ENCODE assay signal across 8 mouse cellular contexts in genomic region chr1:172501371-172502144, GRCm38 (mm10). TPM values are rescaled to one million over a fixed set of nuclear protein-coding genes. Genes with fewer than 3 reads are reported as not detected.
DNase-seq lines count a peak whose midpoint lies in the region; ATAC-seq and TF ChIP-seq lines count a peak whose summit lies in the region.

No protein-coding gene starts in this region.

- no peak for TF ChIP-seq POLR2A in CH12.LX (IDR thresholded peaks at IDR 0.05; ENCODE audit: low read depth, low read length)

- peaks cover 23 to 65% of the 10 kb centered on the region in 2 experiments for H3K36me3 ChIP-seq in CH12.LX (replicated peaks in 1 of 2; ENCODE audit: control insufficient read depth in 1 of 2, insufficient read depth in 1 of 2, low read length in 1 of 2)
- peaks cover 19% of the 10 kb centered on the region for H3K36me3 ChIP-seq in liver, embryonic 15.5 days (replicated peaks)

- TF ChIP-seq EP300 in CH12.LX (IDR thresholded peaks at IDR 0.05; ENCODE audit: low read length), result no peak

- DNase-seq in CH12.LX (ENCODE audit: extremely low read depth), result peak; percentile 76
- DNase-seq in adrenal gland, postnatal 36 days, result peak; percentile 63 to 71
- peak; percentile 84 for DNase-seq in gastrocnemius, postnatal 25 days
- DNase-seq in natural killer cell, adult 2 months (ENCODE audit: low spot score in 2 of 2), result peak; percentile 81 to 84
- DNase-seq in thymus, postnatal 4 days, result peak; percentile 76
- no peak for DNase-seq in frontal cortex, postnatal 10 days (ENCODE audit: low spot score in 2 of 2)

- TF ChIP-seq CTCF in CH12.LX (conservative IDR thresholded peaks at IDR 0.05 in 1 of 2, IDR thresholded peaks at IDR 0.05 in 1 of 2; ENCODE audit: low read depth in 2 of 2, low read length in 2 of 2), result peak in 1 of 2 experiments; percentile 26; a peak in 2 of 4 replicates

- dilution Hi-C loops in CH12.LX (cut with MboI; ENCODE audit: extremely low pct_ligation_motif_present, extremely low pct_unique_long_range_greater_than_20kb, low sequenced_read_pairs), result no loop called here

- no peak for TF ChIP-seq RAD21 in CH12.LX (IDR thresholded peaks at IDR 0.05; ENCODE audit: low read depth, low read length)

- H3K4me3 ChIP-seq in CH12.LX (replicated peaks in 1 of 3; ENCODE audit: low read depth in 2 of 3, low read length in 2 of 3, poor library complexity in 1 of 3), result peak overlapping the region; percentile 88 to 98 (median 90)
- peak overlapping the region; percentile 63 for H3K4me3 ChIP-seq in liver, embryonic 15.5 days (replicated peaks)

- peaks cover 22 to 45% of the 10 kb centered on the region in 2 experiments for H3K4me1 ChIP-seq in CH12.LX (ENCODE audit: control insufficient read depth in 1 of 2, insufficient read depth in 2 of 2)
- H3K4me1 ChIP-seq in liver, embryonic 15.5 days (replicated peaks), result peaks cover 37% of the 10 kb centered on the region

- in situ Hi-C loops in CH12.LX (cut with MboI; ENCODE audit: low pct_ligation_motif_present, low pct_unique_long_range_greater_than_20kb, low sequenced_read_pairs), result no loop called here

- ATAC-seq in inflammation-experienced regulatory T-cells, adult 6 months, result peak; percentile 77
- 0 out of 2 replicates have a peak, but pooled peaks have one; percentile 10 for ATAC-seq in liver, embryonic 15.5 days (ENCODE audit: insufficient read depth)

- H3K27me3 ChIP-seq in CH12.LX (replicated peaks), result no peaks in the 10 kb centered on the region
- peaks cover 42% of the 10 kb centered on the region for H3K27me3 ChIP-seq in liver, embryonic 15.5 days

- peak overlapping the region; percentile 72 for H3K27ac ChIP-seq in CH12.LX (ENCODE audit: insufficient read depth, low read depth)
- H3K27ac ChIP-seq in liver, embryonic 15.5 days (replicated peaks), result peak overlapping the region; percentile 72

- H3K9ac ChIP-seq in CH12.LX (ENCODE audit: insufficient read depth, low read depth), result peak overlapping the region; percentile 83
- peak overlapping the region; percentile 54; the same call in 1 of the 2 replicates for H3K9ac ChIP-seq in liver, embryonic 15.5 days

- no peaks in the 10 kb centered on the region for H3K9me3 ChIP-seq in CH12.LX (replicated peaks; ENCODE audit: low read length)
- no peaks in the 10 kb centered on the region for H3K9me3 ChIP-seq in liver, embryonic 15.5 days (replicated peaks)

- H3K79me2 ChIP-seq in CH12.LX (replicated peaks; ENCODE audit: control insufficient read depth, extremely low read depth, insufficient read depth, poor library complexity, severe bottlenecking), result peaks cover 47% of the 10 kb centered on the region

- H3K4me2 ChIP-seq in CH12.LX (ENCODE audit: insufficient read depth, low read depth, poor library complexity, severe bottlenecking), result peak overlapping the region; percentile 68
- peak overlapping the region; percentile 65 for H3K4me2 ChIP-seq in liver, embryonic 15.5 days

- WGBS in liver, embryonic 15.5 days (ENCODE audit: insufficient replicate concordance), result 3% methylated on average over 13 of the region's 13 CpGs

TF ChIP-seq in CH12.LX, 34 proteins besides CTCF, POLR2A, EP300 and RAD21 (continues in another document):
- no peak for TF ChIP-seq POLR2AphosphoS2 (IDR thresholded peaks at IDR 0.05; ENCODE audit: low read depth, low read length)
- TF ChIP-seq IRF4 (IDR thresholded peaks at IDR 0.05; ENCODE audit: low read depth, low read length), result peak; percentile 69
- peak; percentile 31; the same call in 1 of the 2 replicates for TF ChIP-seq ETS1 (conservative IDR thresholded peaks at IDR 0.05; ENCODE audit: low read depth, low read length)
- TF ChIP-seq NELFE (IDR thresholded peaks at IDR 0.05; ENCODE audit: low read depth, low read length), result no peak
- peak; percentile 20; the same call in 1 of the 2 replicates for TF ChIP-seq HCFC1 (IDR thresholded peaks at IDR 0.05; ENCODE audit: low read depth, low read length)
- no peak; the same call in 1 of the 2 replicates for TF ChIP-seq RCOR1 (conservative IDR thresholded peaks at IDR 0.05; ENCODE audit: low read depth, low read length)
- TF ChIP-seq NRF1 (IDR thresholded peaks at IDR 0.05; ENCODE audit: low read depth, low read length), result no peak
- TF ChIP-seq JUN (IDR thresholded peaks at IDR 0.05; ENCODE audit: insufficient read depth, low read depth, low read length), result no peak
- TF ChIP-seq SMC3 (IDR thresholded peaks at IDR 0.05; ENCODE audit: low read depth, low read length), result no peak
- no peak for TF ChIP-seq USF2 (conservative IDR thresholded peaks at IDR 0.05; ENCODE audit: low read depth, low read length)
- TF ChIP-seq ZNF384 (IDR thresholded peaks at IDR 0.05; ENCODE audit: low read depth, low read length), result peak; percentile 80
- no peak for TF ChIP-seq PAX5 (IDR thresholded peaks at IDR 0.05; ENCODE audit: low read length)
- TF ChIP-seq BHLHE40 (IDR thresholded peaks at IDR 0.05; ENCODE audit: low read depth, low read length), result no peak
- TF ChIP-seq ZMIZ1 (IDR thresholded peaks at IDR 0.05; ENCODE audit: low read depth, low read length), result no peak
- TF ChIP-seq MAFK (IDR thresholded peaks at IDR 0.05; ENCODE audit: insufficient replicate concordance, low read length), result no peak
- peak; percentile 67; the same call in 1 of the 2 replicates for TF ChIP-seq MEF2A (IDR thresholded peaks at IDR 0.05; ENCODE audit: borderline replicate concordance, low read depth, low read length)
- TF ChIP-seq CHD2 (IDR thresholded peaks at IDR 0.05; ENCODE audit: low read length), result peak; percentile 40
- TF ChIP-seq MXI1 (IDR thresholded peaks at IDR 0.05; ENCODE audit: low read depth, low read length), result peak; percentile 63
- no peak for TF ChIP-seq UBTF (IDR thresholded peaks at IDR 0.05; ENCODE audit: low read depth, low read length)
- TF ChIP-seq TBP (conservative IDR thresholded peaks at IDR 0.05; ENCODE audit: low read depth, low read length), result no peak
- no peak for TF ChIP-seq GABPA (IDR thresholded peaks at IDR 0.05; ENCODE audit: insufficient replicate concordance, low read depth, low read length)
- no peak for TF ChIP-seq ZKSCAN1 (IDR thresholded peaks at IDR 0.05; ENCODE audit: borderline replicate concordance, low read depth, low read length)
- TF ChIP-seq USF1 (IDR thresholded peaks at IDR 0.05; ENCODE audit: low read depth, low read length), result no peak
- TF ChIP-seq MAZ (IDR thresholded peaks at IDR 0.05; ENCODE audit: low read depth, low read length), result peak; percentile 58
- TF ChIP-seq KAT2A (IDR thresholded peaks at IDR 0.05; ENCODE audit: insufficient replicate concordance, low read length), result no peak
- TF ChIP-seq ELF1 (IDR thresholded peaks at IDR 0.05; ENCODE audit: low read depth, low read length), result peak; percentile 76
- no peak for TF ChIP-seq E2F4 (IDR thresholded peaks at IDR 0.05; ENCODE audit: insufficient replicate concordance, low read depth, low read length)
- TF ChIP-seq MAX (IDR thresholded peaks at IDR 0.05; ENCODE audit: low read length), result peak; percentile 63; the same call in 1 of the 2 replicates
- TF ChIP-seq SIN3A (IDR thresholded peaks at IDR 0.05; ENCODE audit: low read length), result peak; percentile 66; the same call in 1 of the 2 replicates

RNA-seq across cellular contexts. Expression of gene Tagln2, which starts 1.7 kb away (rescaled TPM):
- total RNA-seq in CH12.LX (2012; rRNA removed) (179 and 206 TPM in 2 replicates), CH12.LX (2014; rRNA removed) (145 and 172 TPM in 2 replicates)
- 281 and 337 TPM in 2 replicates for polyA plus RNA-seq in CH12.LX (2012; ENCODE audit: insufficient read length, low read depth)
- 10 to 100 TPM; 90.5 to 91.7 TPM for total RNA-seq in adrenal gland, postnatal 36 days (2021)
- total RNA-seq in gastrocnemius, postnatal 25 days (2021), result 10 to 100 TPM; 24.8 to 33.7 TPM
- 100 to 1,000 TPM; 260 to 650 (median 280) TPM for polyA plus RNA-seq in inflammation-experienced regulatory T-cells, adult 6 months (2017; shearing (Covaris generic))
- polyA plus RNA-seq in liver, embryonic 15.5 days (2015; fragmentation: Nextera tagmentation; extraction: Ambion mirVana), result 121 and 125 TPM in 2 replicates

RNA-seq across cellular contexts. Expression of gene Cfap45, which starts 19.0 kb away (rescaled TPM):
- not detected in 2 replicates for total RNA-seq in CH12.LX (2012; rRNA removed)
- not detected in 2 replicates for total RNA-seq in CH12.LX (2014; rRNA removed)
- polyA plus RNA-seq in CH12.LX (2012; ENCODE audit: insufficient read length, low read depth), result not detected in 2 replicates
- under 1 TPM; 0.30 to 0.89 TPM for total RNA-seq in adrenal gland, postnatal 36 days (2021)
- not detected for total RNA-seq in gastrocnemius, postnatal 25 days (2021)
- 1 to 10 TPM in 2 of 3 experiments, under 1 TPM in 1; 0.43 to 1.5 (median 1.2) TPM for polyA plus RNA-seq in inflammation-experienced regulatory T-cells, adult 6 months (2017; shearing (Covaris generic))
- 0.29 and 0.43 TPM in 2 replicates for polyA plus RNA-seq in liver, embryonic 15.5 days (2015; fragmentation: Nextera tagmentation; extraction: Ambion mirVana)

RNA-seq across cellular contexts. Expression of gene Igsf9, which starts 20.0 kb away (rescaled TPM):
- total RNA-seq in CH12.LX (2012; rRNA removed) (4.5 and 6.0 TPM in 2 replicates), CH12.LX (2014; rRNA removed) (2.0 and 2.7 TPM in 2 replicates)
- 6.5 and 7.2 TPM in 2 replicates for polyA plus RNA-seq in CH12.LX (2012; ENCODE audit: insufficient read length, low read depth)
- total RNA-seq in adrenal gland, postnatal 36 days (2021), result 1 to 10 TPM; 1.6 to 1.8 TPM
- total RNA-seq in gastrocnemius, postnatal 25 days (2021), result under 1 TPM in 1 of 2 experiments, not detected in 1; 0.19 TPM
- polyA plus RNA-seq in inflammation-experienced regulatory T-cells, adult 6 months (2017; shearing (Covaris generic)), result 1 to 10 TPM in 1 of 3 experiments, under 1 TPM in 1, not detected in 1; 0.50 to 1.4 TPM
- 0.96 and 1.2 TPM in 2 replicates for polyA plus RNA-seq in liver, embryonic 15.5 days (2015; fragmentation: Nextera tagmentation; extraction: Ambion mirVana)

RNA-seq across cellular contexts. Expression of gene Slamf9, which starts 26.4 kb away (rescaled TPM):
- total RNA-seq in CH12.LX (2012; rRNA removed) (17.0 and 30.9 TPM in 2 replicates), CH12.LX (2014; rRNA removed) (30.1 and 32.6 TPM in 2 replicates)
- 28.3 and 30.3 TPM in 2 replicates for polyA plus RNA-seq in CH12.LX (2012; ENCODE audit: insufficient read length, low read depth)
- 1 to 10 TPM; 2.3 to 4.5 TPM for total RNA-seq in adrenal gland, postnatal 36 days (2021)
- under 1 TPM; 0.20 to 0.35 TPM for total RNA-seq in gastrocnemius, postnatal 25 days (2021)
- polyA plus RNA-seq in inflammation-experienced regulatory T-cells, adult 6 months (2017; shearing (Covaris generic)), result under 1 TPM in 2 of 3 experiments, not detected in 1; 0.36 to 0.61 TPM
- 0.78 and 1.2 TPM in 2 replicates for polyA plus RNA-seq in liver, embryonic 15.5 days (2015; fragmentation: Nextera tagmentation; extraction: Ambion mirVana)

RNA-seq across cellular contexts. Expression of gene Vsig8, which starts 54.2 kb away (rescaled TPM):
- total RNA-seq in CH12.LX (2012; rRNA removed), result 0.13 and 0.17 TPM in 2 replicates
- not detected in 2 replicates for total RNA-seq in CH12.LX (2014; rRNA removed)
- 0.18 and 0.29 TPM in 2 replicates for polyA plus RNA-seq in CH12.LX (2012; ENCODE audit: insufficient read length, low read depth)
- total RNA-seq in adrenal gland, postnatal 36 days (2021), result under 1 TPM in 1 of 2 experiments, not detected in 1; 0.16 TPM
- total RNA-seq in gastrocnemius, postnatal 25 days (2021), result not detected
- not detected for polyA plus RNA-seq in inflammation-experienced regulatory T-cells, adult 6 months (2017; shearing (Covaris generic))
- polyA plus RNA-seq in liver, embryonic 15.5 days (2015; fragmentation: Nextera tagmentation; extraction: Ambion mirVana), result not detected in 2 replicates

Comparison
In these comparisons a context has a peak if more than half of its experiments do, and no peak if none do; other contexts are left out.
1. DNase-seq: peak in CH12.LX (single experiment), adrenal gland, postnatal 36 days (2 of 2), gastrocnemius, postnatal 25 days (single experiment), natural killer cell, adult 2 months (2 of 2) and thymus, postnatal 4 days (single experiment); none in frontal cortex, postnatal 10 days (0 of 2).